Comparison of ENCODE assay signal across 25 mouse cellular contexts in the genomic region with DNA sequence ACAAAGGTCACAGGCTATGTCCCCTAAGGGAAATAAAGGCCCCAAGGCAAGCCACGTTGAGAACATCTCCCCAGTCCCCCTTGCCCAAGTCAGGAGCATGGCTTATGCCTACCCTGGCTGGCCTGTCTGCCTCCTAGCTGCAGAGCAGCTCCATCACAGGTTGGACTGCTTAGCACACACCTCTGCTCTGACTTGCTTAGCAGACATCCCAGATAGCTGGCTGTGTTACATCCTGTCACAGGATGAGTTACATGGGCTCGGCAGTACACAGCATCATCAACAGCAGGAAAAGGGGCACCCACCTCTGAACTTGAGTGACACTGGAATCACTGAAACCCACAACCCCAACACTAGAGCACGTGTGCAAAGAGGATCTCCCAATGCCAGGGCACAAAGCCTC. TPM values are rescaled to one million over a fixed set of nuclear protein-coding genes. Genes with fewer than 3 reads are reported as not detected.
DNase-seq lines count a peak whose midpoint lies in the region; ATAC-seq and TF ChIP-seq lines count a peak whose summit lies in the region.
"Had no signal": no experiment of that assay in that cellular context is flagged by ENCODE, and none has a peak within 500 bp of the region (broad histone marks: within the 10 kb centered on the region; RNA-seq: fewer than 3 reads in every experiment).

No protein-coding gene starts in this region.

- no peak overlapping the region for H3K4me3 ChIP-seq in hindbrain, postnatal 0 days (ENCODE audit: low read length)
- no peak overlapping the region for H3K4me3 ChIP-seq in hindbrain, embryonic 14.5 days (replicated peaks; ENCODE audit: low read length)
- no peak overlapping the region for H3K4me3 ChIP-seq in lung, embryonic 14.5 days (ENCODE audit: low read depth, low read length)
- H3K4me3 ChIP-seq in liver, postnatal 0 days (ENCODE audit: low read depth, low read length): no peak overlapping the region
- H3K4me3 ChIP-seq: embryonic facial prominence, embryonic 13.5 days; erythroblast, embryonic 14.5 days; heart, embryonic 12.5 days; lung, embryonic 15.5 days had no signal

- 0 out of 2 replicates have a peak, but pooled peaks have one; percentile 16 for TF ChIP-seq CTCF in hindbrain, postnatal 0 days (IDR thresholded peaks at IDR 0.05; ENCODE audit: low read depth)
- 0 out of 2 replicates have a peak, but pooled peaks have one; percentile 4 for TF ChIP-seq CTCF in lung, embryonic 14.5 days (IDR thresholded peaks at IDR 0.05; ENCODE audit: low read depth)
- TF ChIP-seq CTCF in liver, postnatal 0 days (IDR thresholded peaks at IDR 0.05; ENCODE audit: low read depth): peak; percentile 34

- no peak for ATAC-seq in hindbrain, postnatal 0 days
- ATAC-seq in hindbrain, embryonic 14.5 days (ENCODE audit: low FRiP score): no peak
- no peak for ATAC-seq in lung, embryonic 14.5 days (ENCODE audit: insufficient read depth)
- ATAC-seq in liver, postnatal 0 days: peak; percentile 57; the same call in 1 of the 2 replicates
- ATAC-seq: forebrain, embryonic 14.5 days had no signal

- H3K4me1 ChIP-seq in hindbrain, postnatal 0 days (ENCODE audit: insufficient read depth, low read length): no peaks in the 10 kb centered on the region
- no peaks in the 10 kb centered on the region for H3K4me1 ChIP-seq in hindbrain, embryonic 14.5 days (replicated peaks; ENCODE audit: control insufficient read depth, insufficient read depth, low read length)
- no peaks in the 10 kb centered on the region for H3K4me1 ChIP-seq in lung, embryonic 14.5 days (ENCODE audit: insufficient read depth)
- H3K4me1 ChIP-seq in liver, postnatal 0 days (ENCODE audit: insufficient read depth): peaks cover 5% of the 10 kb centered on the region; the same call in 1 of the 2 replicates
- H3K4me1 ChIP-seq: embryonic facial prominence, embryonic 13.5 days; lung, embryonic 15.5 days had no signal

- WGBS in hindbrain, postnatal 0 days: 83% methylated on average over 3 of the region's 3 CpGs
- 84% methylated on average over 3 of the region's 3 CpGs for WGBS in hindbrain, embryonic 14.5 days
- 75% methylated on average over 3 of the region's 3 CpGs for WGBS in lung, embryonic 14.5 days
- 65% methylated on average over 3 of the region's 3 CpGs for WGBS in liver, postnatal 0 days (ENCODE audit: insufficient replicate concordance)

- no peak for TF ChIP-seq EP300 in liver, postnatal 0 days (IDR thresholded peaks at IDR 0.05; ENCODE audit: low read depth)

- no peak for DNase-seq in hindbrain, postnatal 0 days (ENCODE audit: low spot score)
- no peak for DNase-seq in hindbrain, embryonic 14.5 days (ENCODE audit: low spot score)
- DNase-seq in lung, embryonic 14.5 days: no peak
- no peak for DNase-seq in lung, postnatal 25 days (ENCODE audit: low spot score)
- no peak for DNase-seq in liver, postnatal 0 days
- no peak for DNase-seq in frontal cortex, adult 2 months (ENCODE audit: extremely low spot score in 1 of 2, low spot score in 1 of 2)
- DNase-seq in right cerebral cortex, adult 18-20 months: no peak
- no peak for DNase-seq in adrenal gland, postnatal 4 days (ENCODE audit: low spot score in 2 of 2)
- DNase-seq: adrenal gland, postnatal 14 days; cerebellum, adult 8-10 months; cerebellum, postnatal 36 days; embryo, embryonic 11 days; heart, postnatal 14 days; kidney, postnatal 36 days; layer of hippocampus, adult 9-11 months; lung, postnatal 4 days; midbrain, embryonic 14.5 days; right cerebral cortex, postnatal 14 days had no signal

- H3K4me2 ChIP-seq in hindbrain, postnatal 0 days (ENCODE audit: low read depth, low read length): no peak overlapping the region
- H3K4me2 ChIP-seq in hindbrain, embryonic 14.5 days (replicated peaks): no peak overlapping the region
- H3K4me2 ChIP-seq in lung, embryonic 14.5 days: no peak overlapping the region
- H3K4me2 ChIP-seq in liver, postnatal 0 days (ENCODE audit: low read depth, low read length): no peak overlapping the region
- H3K4me2 ChIP-seq: embryonic facial prominence, embryonic 13.5 days; heart, embryonic 12.5 days; lung, embryonic 15.5 days had no signal

- peaks cover 10% of the 10 kb centered on the region; the same call in 1 of the 2 replicates for H3K36me3 ChIP-seq in hindbrain, postnatal 0 days (ENCODE audit: insufficient read depth, low read length)
- H3K36me3 ChIP-seq in hindbrain, embryonic 14.5 days (replicated peaks; ENCODE audit: control insufficient read depth, insufficient read depth): peaks cover 41% of the 10 kb centered on the region
- peaks cover 62% of the 10 kb centered on the region for H3K36me3 ChIP-seq in lung, embryonic 14.5 days (ENCODE audit: insufficient read depth)
- peaks cover 63% of the 10 kb centered on the region for H3K36me3 ChIP-seq in liver, postnatal 0 days (replicated peaks; ENCODE audit: insufficient read depth, low read length)

- H3K27me3 ChIP-seq in hindbrain, postnatal 0 days (ENCODE audit: insufficient read depth, low read length): no peaks in the 10 kb centered on the region
- no peaks in the 10 kb centered on the region for H3K27me3 ChIP-seq in hindbrain, embryonic 14.5 days (ENCODE audit: control insufficient read depth, insufficient read depth, low read length)
- no peaks in the 10 kb centered on the region for H3K27me3 ChIP-seq in lung, embryonic 14.5 days (ENCODE audit: insufficient read depth, low read length)
- no peaks in the 10 kb centered on the region for H3K27me3 ChIP-seq in liver, postnatal 0 days (ENCODE audit: insufficient read depth, low read length)
- H3K27me3 ChIP-seq: CH12.LX; embryonic facial prominence, embryonic 13.5 days; heart, embryonic 12.5 days; lung, embryonic 15.5 days had no signal

- no peaks in the 10 kb centered on the region for H3K9me3 ChIP-seq in hindbrain, postnatal 0 days (ENCODE audit: low read length)
- H3K9me3 ChIP-seq in hindbrain, embryonic 14.5 days (ENCODE audit: control insufficient read depth, low read length): no peaks in the 10 kb centered on the region
- no peaks in the 10 kb centered on the region for H3K9me3 ChIP-seq in lung, embryonic 14.5 days (ENCODE audit: low read depth, low read length)
- H3K9me3 ChIP-seq in liver, postnatal 0 days (ENCODE audit: low read length): no peaks in the 10 kb centered on the region
- H3K9me3 ChIP-seq: embryonic facial prominence, embryonic 13.5 days; G1E; heart, embryonic 12.5 days; lung, embryonic 15.5 days had no signal

- H3K9ac ChIP-seq in hindbrain, postnatal 0 days (replicated peaks; ENCODE audit: low read length): no peak overlapping the region
- H3K9ac ChIP-seq in hindbrain, embryonic 14.5 days: no peak overlapping the region
- no peak overlapping the region for H3K9ac ChIP-seq in lung, embryonic 14.5 days
- H3K9ac ChIP-seq in liver, postnatal 0 days (replicated peaks): no peak overlapping the region
- H3K9ac ChIP-seq: embryonic facial prominence, embryonic 13.5 days; heart, embryonic 12.5 days; lung, embryonic 15.5 days had no signal

- no peak overlapping the region for H3K27ac ChIP-seq in hindbrain, postnatal 0 days
- no peak overlapping the region for H3K27ac ChIP-seq in hindbrain, embryonic 14.5 days
- no peak overlapping the region for H3K27ac ChIP-seq in lung, embryonic 14.5 days (ENCODE audit: low read depth)
- no peak overlapping the region; the same call in 1 of the 2 replicates for H3K27ac ChIP-seq in liver, postnatal 0 days (ENCODE audit: low read depth)
- H3K27ac ChIP-seq: embryonic facial prominence, embryonic 13.5 days; lung, embryonic 15.5 days had no signal

RNA-seq across cellular contexts. Expression of gene Otulin, which starts 25.2 kb away (rescaled TPM):
- total RNA-seq in hindbrain, postnatal 0 days (2014; rRNA removed): 15.9 and 16.5 TPM in 2 replicates
- polyA plus RNA-seq in hindbrain, postnatal 0 days (2015; fragmentation: Nextera tagmentation; extraction: Ambion mirVana): 25.4 and 26.3 TPM in 2 replicates
- polyA plus RNA-seq in hindbrain, embryonic 14.5 days (2014; fragmentation: Nextera tagmentation; extraction: Ambion mirVana): 30.0 and 31.4 TPM in 2 replicates
- 39.2 and 41.8 TPM in 2 replicates for polyA plus RNA-seq in lung, embryonic 14.5 days (2014; fragmentation: Nextera tagmentation; extraction: Ambion mirVana)
- 20.8 and 23.5 TPM in 2 replicates for polyA plus RNA-seq in liver, postnatal 0 days (2015; fragmentation: Nextera tagmentation; extraction: Ambion mirVana)
- polyA plus RNA-seq in frontal cortex, adult 2 months (2012; rRNA removed): 23.6 and 25.4 TPM in 2 replicates
- 10 to 100 TPM; 42.7 to 43.5 TPM for total RNA-seq in adrenal gland, postnatal 4 days (2021)
